Mouse (Mus musculus) brown adipose tissue, adult 24 weeks (tissue): Measurements from ENCODE around the gene Rab30. TPM values are rescaled to one million over a fixed set of nuclear protein-coding genes. Genes with fewer than 3 reads are reported as not detected.
A peak's percentile ranks its signal among the peaks of the same experiment; 100 is the strongest.
"Not testable (repeated sequence)": the region's sequence is repeated elsewhere in the genome, so short reads cannot be mapped to it uniquely, and the experiment has no call there.

Source experiments
- H3K27ac ChIP-seq: fragments of 200-500 bp; replicated peaks from 2 replicates; pipeline ENCODE4 v1.5.1; 2012; ENCODE audit warnings: low read depth, mild to moderate bottlenecking, low read length
- H3K4me1 ChIP-seq: fragments of 200-500 bp; 2 replicates; pipeline ENCODE4 v1.6.1; 2012; ENCODE audit warnings: low read length, mixed read lengths; ENCODE audit not compliant: control insufficient read depth, insufficient read depth, insufficient read length
- H3K4me3 ChIP-seq: fragments of 200-500 bp; 2 replicates; pipeline ENCODE4 v1.5.1; 2012; ENCODE audit warnings: low read depth, mild to moderate bottlenecking, low read length, moderate library complexity; ENCODE audit not compliant: insufficient read depth
- polyA plus RNA-seq: library from polyadenylated mRNA; stranded (reverse); fragments of >200 nt; gene quantifications from 2 replicates; pipeline ENCODE4 v1.2.4, GENCODE M21; 2012; ENCODE audit not compliant: missing spikeins, insufficient read depth, insufficient read length

Gene Rab30
- polyA plus RNA-seq, 1 experiment: 16.0 TPM

- no peak overlapping the region for H3K27ac ChIP-seq
Observed at GRCm38 (mm10) chr7:92732136-92732535, 9.3 kb upstream of the Rab30 start.

DNA sequence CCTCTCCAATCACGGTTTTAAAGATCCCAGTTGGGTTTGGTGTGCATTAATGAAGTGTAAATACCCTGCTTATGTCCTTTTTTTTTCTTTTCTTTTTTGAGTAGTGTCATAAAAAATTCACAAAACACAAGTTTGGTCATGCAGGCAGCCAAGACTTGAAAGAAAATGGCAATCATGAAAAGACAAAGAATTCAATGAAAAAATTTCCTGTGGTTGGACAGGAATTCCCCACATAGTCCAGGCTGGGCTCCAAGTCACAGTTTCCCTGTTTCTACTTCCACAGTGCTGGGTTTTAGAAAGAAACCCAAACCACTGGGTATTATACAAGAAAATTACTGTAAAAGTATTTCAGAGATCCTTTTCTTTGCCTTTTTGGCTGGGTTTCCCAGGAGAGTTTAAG, 3.8 kb upstream of the Rab30 start:
- no peak overlapping the region for H3K4me3 ChIP-seq
- no peak overlapping the region for H3K27ac ChIP-seq
- 0 out of 2 replicates have a peak, but pooled peaks cover 2% of the 10 kb centered on the region for H3K4me1 ChIP-seq

More at GRCm38 (mm10) chr7:92732136-92732535, 9.3 kb upstream of the Rab30 start:
- Histone ChIP-seq H3K4me3 (no peak overlapping the region), H3K4me1 (no peaks in the 10 kb centered on the region)

DNA sequence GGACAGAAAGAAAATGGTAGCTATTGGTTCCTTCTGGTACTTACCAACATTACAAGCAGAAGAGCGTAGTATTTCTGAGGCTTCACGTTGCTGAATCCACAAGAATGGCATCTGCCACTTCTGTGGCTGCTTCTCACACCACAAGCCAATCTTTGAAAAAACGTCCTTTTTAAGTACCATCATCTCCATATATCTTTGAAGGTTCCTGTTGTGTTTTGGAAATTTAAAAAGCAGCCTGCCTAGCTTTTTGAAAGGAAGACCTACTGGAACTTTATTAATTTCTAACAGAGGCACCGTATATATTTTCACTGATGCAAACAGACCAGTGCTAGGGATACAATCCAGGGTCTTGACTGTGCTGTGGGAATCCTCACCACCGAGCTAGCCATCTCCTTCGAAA, 1.4 kb upstream of the Rab30 start:
- Histone ChIP-seq H3K4me3 (peak overlapping the region; percentile 86; the same call in 1 of the 2 replicates), H3K27ac (no peak overlapping the region)

DNA sequence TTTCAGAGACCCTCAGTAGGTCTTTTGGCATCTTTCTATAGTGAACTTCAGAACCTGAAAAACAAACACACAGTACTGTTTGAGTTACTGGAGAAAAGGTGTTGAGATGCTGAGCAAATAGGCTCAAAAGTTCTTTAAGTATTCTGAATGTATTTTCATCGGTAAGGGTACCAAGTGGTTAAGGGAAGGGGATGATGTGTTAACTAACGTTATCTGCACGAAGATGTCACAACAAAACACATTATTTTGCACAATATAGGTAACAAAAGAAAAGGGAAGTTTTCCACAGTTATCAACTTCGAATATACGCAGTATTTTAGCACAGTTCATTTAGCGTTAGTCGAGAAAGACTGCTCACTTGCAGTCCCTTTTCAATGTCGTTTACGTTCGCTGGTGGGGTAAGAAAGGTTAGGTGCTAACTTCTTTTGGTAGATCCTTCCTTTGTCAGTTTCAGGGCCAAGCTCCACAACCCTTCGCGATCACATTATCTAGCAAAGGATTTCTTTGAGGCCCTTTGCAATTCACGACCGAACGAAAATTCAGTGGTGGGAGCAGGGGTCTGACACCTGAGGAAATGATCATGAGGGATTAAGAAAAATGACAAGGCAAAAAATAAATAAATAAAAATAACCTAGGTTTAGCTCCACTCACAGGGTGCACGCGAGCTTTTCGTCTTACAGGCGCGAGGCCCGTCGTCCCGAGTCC, 840 bp upstream of the Rab30 start:
- Histone ChIP-seq H3K27ac (peak overlapping the region; percentile 98), H3K4me1 (0 out of 2 replicates have a peak, but pooled peaks cover 2% of the 10 kb centered on the region)

More for the DNA sequence above, 1.4 kb upstream of the Rab30 start:
- H3K4me1 ChIP-seq: 0 out of 2 replicates have a peak, but pooled peaks cover 2% of the 10 kb centered on the region

GRCm38 (mm10) chr7:92741861-92742249, 452 bp downstream of the Rab30 start:
- Histone ChIP-seq H3K4me3 (peak overlapping the region; percentile 70), H3K4me1 (0 out of 2 replicates have a peak, but pooled peaks cover 2% of the 10 kb centered on the region), H3K27ac (peak overlapping the region; percentile 42; the same call in 1 of the 2 replicates)

More for the DNA sequence above, 840 bp upstream of the Rab30 start:
- H3K4me3 ChIP-seq: peak overlapping the region; percentile 86

- Histone ChIP-seq H3K27ac (0 out of 2 replicates have a peak overlapping the region, but pooled peaks have one; percentile 7), H3K4me3 (peak overlapping the region; percentile 70)
Observed at GRCm38 (mm10) chr7:92742341-92742741, 938 bp downstream of the Rab30 start.

DNA sequence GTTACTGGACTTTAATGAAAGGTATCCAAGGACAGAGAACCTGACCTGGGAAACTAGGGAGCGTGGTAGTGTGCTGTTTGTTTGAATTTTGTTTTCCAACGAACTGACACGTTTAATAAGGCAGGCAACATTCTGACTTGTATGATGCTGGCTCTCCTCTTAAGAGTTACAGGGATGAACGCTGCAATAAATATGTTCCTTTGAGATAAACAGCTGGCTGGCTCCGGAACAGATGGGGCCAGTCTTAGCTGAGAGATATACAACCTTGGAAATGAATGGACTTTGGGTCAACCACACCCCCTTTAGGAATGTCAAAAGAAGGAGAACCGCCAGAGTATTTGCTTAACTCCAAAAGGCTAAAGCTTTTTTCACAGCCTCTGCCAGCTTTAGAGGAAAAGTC, 1.4 kb downstream of the Rab30 start:
- no peak overlapping the region for H3K27ac ChIP-seq

More at GRCm38 (mm10) chr7:92742341-92742741, 938 bp downstream of the Rab30 start:
- 0 out of 2 replicates have a peak, but pooled peaks cover 2% of the 10 kb centered on the region for H3K4me1 ChIP-seq

DNA sequence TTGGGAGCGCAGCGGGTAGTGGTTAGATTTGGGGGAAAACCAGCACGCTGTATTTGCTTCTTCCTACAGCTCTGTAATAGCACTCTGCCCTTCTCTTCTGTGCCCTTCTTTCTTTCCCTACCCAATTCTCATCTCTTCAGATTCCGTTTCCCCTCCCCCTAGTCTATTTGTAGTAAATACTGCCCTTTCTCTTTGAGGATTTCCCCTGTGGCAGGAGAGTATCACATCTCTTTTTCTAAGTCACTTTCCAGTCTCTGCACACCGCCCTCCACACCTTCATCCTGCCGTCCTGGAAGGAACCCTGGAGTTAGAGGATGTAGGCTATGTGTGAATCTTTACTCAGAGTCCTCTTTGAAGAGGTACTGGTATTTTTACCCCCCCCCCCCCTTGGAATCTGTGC, 1.9 kb downstream of the Rab30 start:
- Histone ChIP-seq H3K4me1 (0 out of 2 replicates have a peak, but pooled peaks cover 2% of the 10 kb centered on the region), H3K27ac (no peak overlapping the region), H3K4me3 (no peak overlapping the region)

More for the DNA sequence above, 1.4 kb downstream of the Rab30 start:
- peak overlapping the region; percentile 70 for H3K4me3 ChIP-seq
- 0 out of 2 replicates have a peak, but pooled peaks cover 2% of the 10 kb centered on the region for H3K4me1 ChIP-seq

DNA sequence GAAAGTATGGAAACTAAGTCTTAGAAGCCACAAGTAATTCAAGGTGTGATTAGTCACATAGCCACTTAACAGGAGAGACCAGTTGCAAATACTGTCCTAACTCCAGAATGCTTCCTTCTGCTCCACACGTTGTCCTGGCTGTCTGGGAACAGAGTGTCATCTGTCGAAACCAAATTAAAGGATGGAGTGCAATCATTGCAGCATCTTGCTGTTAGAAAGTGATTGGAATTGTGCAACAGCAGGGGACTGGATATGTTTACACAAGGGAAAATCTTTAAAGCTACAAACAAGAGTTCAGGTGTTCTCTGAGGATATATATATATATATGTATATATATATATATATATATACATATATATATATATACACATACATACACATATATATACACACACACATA, 9.0 kb downstream of the Rab30 start:
- no peaks in the 10 kb centered on the region for H3K4me1 ChIP-seq
- no peak overlapping the region for H3K27ac ChIP-seq
- H3K4me3 ChIP-seq: no peak overlapping the region

DNA sequence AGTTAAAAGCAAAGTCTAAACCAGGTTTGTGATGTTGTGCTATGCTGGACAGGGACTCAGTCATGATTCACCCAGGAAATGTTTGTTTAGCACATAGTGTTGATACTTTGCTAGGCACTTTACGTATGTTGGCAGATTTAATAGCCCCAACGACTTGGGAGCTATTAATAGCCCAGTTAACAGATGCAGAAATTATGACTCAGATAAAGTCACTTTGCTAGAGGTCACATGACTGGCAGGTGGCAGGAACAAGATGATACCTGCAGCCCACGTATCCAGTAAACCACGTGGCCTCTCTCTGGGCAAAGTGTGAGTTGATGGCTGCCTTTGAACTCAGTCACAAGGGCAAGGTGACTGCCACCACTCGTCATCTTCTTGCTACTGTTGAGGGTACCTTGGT, 16.7 kb downstream of the Rab30 start:
- no peak overlapping the region for H3K27ac ChIP-seq
- no peak overlapping the region for H3K4me3 ChIP-seq
- no peaks in the 10 kb centered on the region for H3K4me1 ChIP-seq

GRCm38 (mm10) chr7:92760651-92761050, 19.2 kb downstream of the Rab30 start:
- Histone ChIP-seq H3K27ac (no peak overlapping the region), H3K4me1 (no peaks in the 10 kb centered on the region), H3K4me3 (no peak overlapping the region)

GRCm38 (mm10) chr7:92761161-92761560, 19.8 kb downstream of the Rab30 start:
- Histone ChIP-seq H3K27ac (no peak overlapping the region), H3K4me3 (no peak overlapping the region)

DNA sequence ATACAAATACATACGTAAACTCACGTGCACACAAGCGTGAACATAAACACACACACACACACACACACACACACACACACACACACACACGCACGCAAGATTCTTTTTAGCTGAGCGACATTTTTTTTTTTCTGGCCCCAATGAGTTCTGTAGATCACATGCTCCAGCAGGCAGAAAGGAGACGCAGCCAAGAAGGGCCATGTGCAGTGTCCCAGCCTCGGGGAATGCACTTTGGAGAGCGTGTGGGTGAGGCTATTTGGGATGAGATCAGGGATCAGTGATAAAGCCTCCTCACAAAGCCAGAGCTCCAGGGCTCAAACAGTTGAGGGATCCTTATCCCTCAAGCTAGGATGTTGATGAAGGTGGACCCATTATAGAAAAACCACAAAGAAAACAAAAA, 24.0 kb downstream of the Rab30 start:
- Histone ChIP-seq H3K4me3 (no peak overlapping the region), H3K27ac (no peak overlapping the region), H3K4me1 (no peaks in the 10 kb centered on the region)

More at GRCm38 (mm10) chr7:92761161-92761560, 19.8 kb downstream of the Rab30 start:
- no peaks in the 10 kb centered on the region for H3K4me1 ChIP-seq

- no peaks in the 10 kb centered on the region for H3K4me1 ChIP-seq
- no peak overlapping the region for H3K4me3 ChIP-seq
- no peak overlapping the region for H3K27ac ChIP-seq
Observed at GRCm38 (mm10) chr7:92766096-92767090, 25.0 kb downstream of the Rab30 start.

- H3K4me3 ChIP-seq, H3K4me1 ChIP-seq, H3K27ac ChIP-seq: not testable (repeated sequence)
Observed at GRCm38 (mm10) chr7:92768116-92768515, 26.7 kb downstream of the Rab30 start.
